Mouse (Mus musculus) splenic B cell, adult 2 months (primary cell): ENCODE results near the gene Tango6.
A peak's percentile ranks its signal among the peaks of the same experiment; 100 is the strongest.

Source experiments
- DNase-seq: peaks from one replicate; pipeline ENCODE4 v3.0.0-alpha.2; 2011; ENCODE audit warnings: low read depth, low spot score
- H3K27me3 ChIP-seq: 2 replicates; pipeline ENCODE4 v1.6.1; 2012; ENCODE audit warnings: mild to moderate bottlenecking, low read length, moderate library complexity, mixed read lengths; ENCODE audit not compliant: control insufficient read depth, poor library complexity, insufficient read depth, severe bottlenecking
- H3K36me3 ChIP-seq: 2 replicates; pipeline ENCODE4 v1.6.1; 2012; ENCODE audit warnings: mild to moderate bottlenecking, low read length, moderate library complexity, mixed read lengths; ENCODE audit not compliant: control insufficient read depth, poor library complexity, insufficient read depth, severe bottlenecking

Gene Tango6

DNA sequence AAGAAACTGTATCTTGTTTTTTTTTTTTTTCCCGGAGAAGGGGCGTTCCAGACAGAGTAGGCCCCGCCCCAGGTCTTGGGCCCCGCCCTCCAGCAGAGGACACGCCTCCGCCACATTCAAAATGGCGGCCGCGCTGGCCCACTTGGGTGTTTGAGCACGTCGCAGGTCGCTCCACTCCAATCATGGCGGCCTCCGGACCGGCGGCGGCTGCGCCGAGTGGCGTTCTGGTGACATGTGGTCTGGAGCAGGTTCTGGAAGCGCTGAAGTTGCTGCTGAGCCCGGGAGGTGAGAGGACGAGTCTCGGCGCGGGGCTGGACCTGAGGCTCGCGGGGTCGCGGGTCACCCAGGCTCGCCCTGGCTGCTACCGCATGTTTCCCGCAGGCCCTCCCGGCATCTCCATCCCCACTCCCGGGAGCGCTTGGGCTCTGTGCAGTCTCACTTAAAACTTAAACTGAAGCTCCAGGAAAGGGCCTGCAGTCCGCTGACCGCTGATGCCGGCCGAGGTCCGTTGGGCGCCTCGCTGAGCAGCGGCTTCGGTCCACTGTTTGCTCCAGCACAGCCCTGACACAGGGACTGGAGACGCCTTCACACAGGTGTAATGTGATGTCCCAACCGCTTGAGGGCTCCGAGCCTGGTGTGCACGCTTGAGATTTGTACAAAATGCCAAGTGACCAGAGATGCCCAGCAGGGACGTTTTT, at the start of gene Tango6:
Gene Tango6 (plus strand): TSS at position 98 of the 698 bp plus-strand sequence.
- Histone ChIP-seq H3K27me3 (no peaks in the 10 kb centered on the region), H3K36me3 (no peaks in the 10 kb centered on the region)
- DNase-seq: peak; percentile 89

DNA sequence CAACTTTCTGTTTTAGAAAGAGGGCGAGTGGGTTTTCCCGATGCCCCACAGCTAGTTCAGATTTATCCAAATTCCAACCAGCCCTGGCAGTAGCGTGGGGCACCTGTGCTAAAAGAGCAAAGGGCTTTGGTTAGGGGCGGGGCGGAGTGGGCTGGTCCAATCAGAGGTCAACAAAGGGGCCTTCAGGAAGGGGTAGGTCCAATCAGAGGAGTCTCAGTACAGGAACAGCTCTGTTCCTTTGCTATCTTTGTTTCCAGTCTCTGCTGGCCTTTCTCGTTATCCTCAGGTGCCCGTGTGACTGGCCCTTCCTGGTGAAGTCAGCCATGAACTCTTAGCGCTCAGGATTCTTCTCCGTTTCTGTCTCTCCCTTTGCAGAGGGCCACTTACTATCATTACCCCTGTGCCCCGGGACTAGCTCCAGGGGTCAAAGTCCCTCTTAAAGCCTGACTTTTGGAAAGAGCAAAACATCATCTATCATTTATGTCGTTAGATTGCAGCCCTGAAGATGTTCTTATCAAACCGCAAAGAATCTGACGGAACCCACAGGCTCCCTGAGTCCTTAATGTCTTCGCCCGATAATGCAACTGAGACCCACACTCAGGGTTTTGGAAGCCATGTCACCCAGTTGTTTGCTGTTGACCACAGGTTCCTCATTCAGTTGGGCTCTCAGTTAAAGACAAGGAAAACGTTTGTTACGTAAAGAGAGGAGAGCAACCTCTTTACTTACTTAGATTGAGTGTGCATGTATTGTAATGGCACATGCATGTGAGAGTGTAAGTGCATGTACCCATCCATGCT, 49.3 kb upstream of the Tango6 start:
- H3K36me3 ChIP-seq: no peaks in the 10 kb centered on the region
- no peaks in the 10 kb centered on the region for H3K27me3 ChIP-seq
- DNase-seq: no peak

DNA sequence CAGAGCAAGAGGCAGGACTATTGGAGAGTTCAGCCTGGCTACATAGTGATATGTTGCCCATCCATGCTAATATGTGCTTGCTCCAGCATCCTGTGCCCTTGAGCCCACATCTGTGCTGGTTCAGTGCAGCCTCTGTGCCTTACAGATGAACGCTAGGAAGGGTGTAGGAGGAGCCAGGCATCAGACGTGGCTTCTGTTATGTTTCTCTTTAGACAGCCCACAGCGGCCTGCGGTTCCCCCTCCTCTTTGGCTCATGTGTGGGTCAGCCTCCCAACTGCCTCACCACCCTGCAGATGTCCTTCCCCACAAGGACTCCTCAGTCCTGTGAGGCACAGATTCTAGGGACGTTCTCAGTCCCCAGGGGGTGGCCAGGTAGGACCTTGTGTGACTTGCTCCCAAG, 47.6 kb upstream of the Tango6 start:
- Histone ChIP-seq H3K27me3 (no peaks in the 10 kb centered on the region), H3K36me3 (no peaks in the 10 kb centered on the region)
- no peak for DNase-seq

DNA sequence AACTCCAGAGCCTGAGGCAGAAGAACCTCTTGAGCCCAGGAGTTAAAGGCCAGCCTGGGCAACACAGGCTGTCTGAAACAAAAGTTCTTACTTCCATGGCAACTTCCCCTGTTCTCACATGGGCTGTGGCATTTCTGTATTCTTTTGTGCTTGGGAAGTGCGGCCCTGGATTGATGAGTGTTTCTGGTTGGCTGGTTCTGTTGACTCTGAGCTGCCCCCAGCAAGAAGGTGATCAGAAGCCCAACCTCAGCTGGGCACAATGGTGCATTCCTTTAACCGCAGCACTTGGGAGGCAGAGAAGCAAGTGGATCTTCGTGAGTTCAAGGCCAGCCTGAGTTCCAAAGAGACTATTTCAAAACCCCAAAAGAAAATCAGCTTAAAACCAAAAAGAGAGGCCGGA, 45.4 kb upstream of the Tango6 start:
- H3K27me3 ChIP-seq: no peaks in the 10 kb centered on the region
- no peak for DNase-seq
- no peaks in the 10 kb centered on the region; the same call in 1 of the 2 replicates for H3K36me3 ChIP-seq

DNA sequence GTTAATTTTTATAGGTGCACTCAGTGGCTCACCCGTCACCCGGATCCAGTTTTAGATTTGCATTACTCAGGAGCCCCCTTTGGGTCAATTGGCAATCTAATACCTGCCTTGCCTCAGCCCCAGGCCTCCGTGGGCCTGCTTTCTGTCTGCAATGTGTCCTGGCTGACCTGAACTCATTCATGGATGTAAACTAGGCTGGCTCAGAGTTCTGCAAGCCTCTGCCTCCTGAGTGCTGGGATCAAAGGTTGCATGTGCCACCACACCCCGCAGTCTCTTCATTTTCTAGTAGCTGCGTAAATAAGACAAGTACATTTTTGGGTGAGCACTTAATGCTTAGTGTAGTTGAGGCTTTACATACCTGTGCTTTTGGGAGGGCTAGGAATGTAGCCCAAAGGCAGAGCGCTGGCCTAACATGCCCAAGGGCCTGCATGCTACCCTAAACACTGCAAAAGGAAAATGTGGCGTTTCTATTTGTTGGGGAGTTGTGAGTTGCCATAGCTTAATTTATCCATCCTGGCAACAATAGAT, 44.0 kb upstream of the Tango6 start:
- Histone ChIP-seq H3K36me3 (no peaks in the 10 kb centered on the region; the same call in 1 of the 2 replicates), H3K27me3 (no peaks in the 10 kb centered on the region)
- DNase-seq: no peak

DNA sequence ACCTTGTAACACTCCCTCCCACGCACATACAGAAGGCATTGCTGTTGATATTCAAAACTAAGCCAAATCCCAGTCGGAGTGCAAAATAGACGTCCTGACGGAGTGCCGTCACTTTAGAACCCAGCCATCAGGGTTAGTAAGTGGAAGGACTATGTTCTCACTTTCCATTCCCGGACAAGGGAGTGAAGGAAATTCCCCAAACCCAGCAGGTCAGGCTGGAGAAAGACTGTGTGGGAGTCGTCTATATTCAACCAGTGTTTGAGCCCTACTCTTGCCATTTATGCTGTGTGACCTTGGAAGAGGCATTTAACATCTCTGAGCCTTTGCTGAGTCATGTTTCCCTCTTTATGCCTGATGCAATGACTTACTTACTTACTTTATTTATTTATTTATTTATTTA, 42.7 kb upstream of the Tango6 start:
- Histone ChIP-seq H3K27me3 (no peaks in the 10 kb centered on the region), H3K36me3 (no peaks in the 10 kb centered on the region; the same call in 1 of the 2 replicates)
- no peak for DNase-seq

DNA sequence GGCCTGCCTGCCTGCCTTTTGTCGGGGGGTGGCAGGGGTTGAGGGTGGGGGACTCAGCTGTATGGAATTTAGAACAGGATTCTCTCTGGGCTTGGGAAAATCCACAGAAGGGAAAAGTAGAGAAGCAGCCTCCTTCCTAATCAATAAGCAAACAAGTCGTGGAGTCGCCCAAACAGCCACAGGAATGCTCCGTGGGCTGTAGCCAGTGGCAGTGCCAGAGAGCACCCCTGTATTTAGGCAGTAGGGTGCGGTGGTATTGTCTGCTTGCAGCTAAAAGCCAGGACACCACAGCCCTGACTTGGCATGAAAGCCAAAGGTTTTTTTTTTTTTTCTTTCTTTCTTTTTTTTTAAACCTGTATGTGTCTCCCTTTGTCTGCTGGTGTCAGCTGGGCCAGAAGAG, 41.9 kb upstream of the Tango6 start:
- DNase-seq: no peak
- Histone ChIP-seq H3K27me3 (no peaks in the 10 kb centered on the region), H3K36me3 (no peaks in the 10 kb centered on the region; the same call in 1 of the 2 replicates)

DNA sequence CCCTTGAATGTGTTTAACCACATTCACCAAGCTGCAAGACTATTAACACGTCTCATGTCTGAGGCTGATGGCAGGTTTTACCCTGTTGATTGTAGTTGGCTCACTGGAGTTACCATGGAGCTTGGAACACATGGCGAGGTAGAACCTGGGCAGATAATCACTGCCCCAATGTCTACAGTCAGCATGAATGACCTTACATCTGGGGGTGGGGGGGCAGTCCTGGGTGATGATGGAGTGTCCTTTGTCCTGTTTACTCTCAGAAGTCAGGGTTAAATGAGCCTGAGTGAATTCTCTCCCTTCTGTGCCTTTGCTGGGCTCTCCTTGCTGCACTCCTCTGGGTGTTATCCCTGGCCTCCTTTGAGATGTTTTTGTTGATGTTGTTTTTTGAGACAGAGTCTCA, 40.7 kb upstream of the Tango6 start:
- no peaks in the 10 kb centered on the region; the same call in 1 of the 2 replicates for H3K36me3 ChIP-seq
- no peaks in the 10 kb centered on the region for H3K27me3 ChIP-seq
- DNase-seq: no peak

DNA sequence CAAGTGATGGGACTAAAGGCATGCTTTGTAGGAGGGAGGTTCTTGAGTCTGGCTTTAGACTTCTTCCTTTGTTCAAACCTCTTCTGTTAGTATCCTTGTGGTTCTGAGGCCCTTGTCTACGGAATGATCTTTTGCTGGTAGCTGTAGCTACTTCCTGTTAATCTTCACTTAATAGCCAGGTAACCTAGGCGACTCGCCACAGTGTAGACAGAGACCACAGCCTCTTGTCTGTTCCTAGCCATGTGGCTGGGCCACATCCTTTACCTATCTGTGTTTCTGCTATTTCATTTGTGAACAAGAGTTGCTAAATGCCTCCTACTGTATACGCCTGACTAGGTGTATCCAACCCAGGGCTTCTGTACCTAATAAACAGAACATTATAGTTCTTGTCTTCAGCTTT, 39.8 kb upstream of the Tango6 start:
- H3K27me3 ChIP-seq: no peaks in the 10 kb centered on the region
- no peak for DNase-seq
- H3K36me3 ChIP-seq: no peaks in the 10 kb centered on the region; the same call in 1 of the 2 replicates

DNA sequence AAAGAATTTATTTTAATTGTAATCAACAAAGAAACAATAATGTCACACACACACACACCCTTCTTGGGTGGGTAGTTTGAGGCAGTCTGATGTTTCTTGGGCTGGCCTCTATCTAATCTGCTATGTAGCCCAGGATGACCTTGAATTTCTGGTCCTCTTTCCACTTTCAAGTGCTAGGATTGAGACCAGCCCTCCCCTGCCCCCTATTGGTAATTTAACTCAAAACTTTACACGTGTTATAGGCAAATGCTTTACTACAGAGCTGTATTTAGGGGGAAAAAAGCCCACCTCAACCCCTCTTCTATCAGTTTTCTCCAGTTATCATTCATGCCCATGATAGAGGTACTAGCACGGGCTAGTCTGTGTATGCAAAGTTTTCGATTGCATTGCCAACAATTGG, 37.9 kb upstream of the Tango6 start:
- Histone ChIP-seq H3K36me3 (no peaks in the 10 kb centered on the region; the same call in 1 of the 2 replicates), H3K27me3 (no peaks in the 10 kb centered on the region)
- DNase-seq: no peak

DNA sequence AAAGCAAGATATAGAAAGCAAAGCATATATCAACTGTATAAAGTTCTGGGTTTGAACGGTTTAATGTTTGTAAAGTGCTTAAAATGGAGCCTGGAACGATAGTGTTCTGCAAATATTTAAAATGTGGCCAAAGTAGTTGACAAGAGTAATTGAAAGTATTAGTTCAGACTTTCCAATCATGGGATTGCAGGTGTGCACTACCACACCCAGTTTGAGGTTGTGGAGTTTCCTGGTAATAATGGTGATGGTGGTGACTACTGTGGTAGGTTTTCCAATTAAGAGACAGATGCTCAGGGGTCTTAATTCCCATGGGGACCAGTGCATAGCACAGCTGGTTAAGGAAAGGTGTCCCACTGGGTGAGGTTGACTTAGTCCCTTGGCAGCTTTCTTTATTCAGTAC, 36.7 kb upstream of the Tango6 start:
- no peaks in the 10 kb centered on the region; the same call in 1 of the 2 replicates for H3K36me3 ChIP-seq
- H3K27me3 ChIP-seq: no peaks in the 10 kb centered on the region

DNA sequence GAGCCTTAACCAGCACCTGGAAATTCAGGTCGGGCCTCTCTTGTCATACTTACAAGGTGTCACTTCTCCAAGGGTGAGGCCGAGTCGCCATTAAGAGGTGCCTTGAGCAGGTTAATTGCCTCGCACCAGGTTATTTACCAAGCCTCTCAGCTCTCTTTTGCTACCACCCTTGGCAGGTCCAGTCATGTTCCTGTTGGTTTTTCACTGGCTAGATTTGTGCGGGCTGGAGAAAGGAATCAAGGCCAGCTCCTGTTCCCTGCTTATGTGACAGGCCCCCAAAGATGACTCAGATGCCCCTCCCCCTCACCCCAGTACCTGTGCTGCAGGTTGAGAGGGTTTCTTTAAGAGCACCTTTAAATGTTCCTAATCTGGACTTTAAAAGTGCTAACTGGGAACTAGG, 36.1 kb upstream of the Tango6 start:
- DNase-seq: no peak
- no peaks in the 10 kb centered on the region for H3K27me3 ChIP-seq
- H3K36me3 ChIP-seq: no peaks in the 10 kb centered on the region

More for the DNA sequence above, 36.7 kb upstream of the Tango6 start:
- DNase-seq: no peak

DNA sequence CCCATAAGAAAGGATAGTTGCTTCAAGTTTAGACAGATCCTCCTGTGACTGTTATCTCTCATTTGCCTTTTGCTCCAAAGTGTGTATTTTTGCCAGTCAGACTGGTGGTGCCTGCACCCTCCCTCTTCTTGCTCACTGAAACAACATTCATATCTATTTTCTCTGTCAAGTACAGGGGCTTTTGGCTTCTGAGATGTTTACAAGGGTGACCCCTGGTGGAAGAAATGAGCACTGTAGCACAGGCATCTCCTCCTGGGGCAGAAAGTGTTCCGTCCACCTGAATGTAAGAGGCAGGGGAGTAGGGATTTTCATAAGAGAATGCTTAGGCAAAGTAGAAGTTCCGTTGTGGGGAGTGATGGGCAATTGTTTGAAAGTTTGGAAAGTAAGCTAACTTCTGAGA, 35.5 kb upstream of the Tango6 start:
- H3K27me3 ChIP-seq: no peaks in the 10 kb centered on the region
- no peaks in the 10 kb centered on the region for H3K36me3 ChIP-seq
- peak; percentile 75 for DNase-seq

DNA sequence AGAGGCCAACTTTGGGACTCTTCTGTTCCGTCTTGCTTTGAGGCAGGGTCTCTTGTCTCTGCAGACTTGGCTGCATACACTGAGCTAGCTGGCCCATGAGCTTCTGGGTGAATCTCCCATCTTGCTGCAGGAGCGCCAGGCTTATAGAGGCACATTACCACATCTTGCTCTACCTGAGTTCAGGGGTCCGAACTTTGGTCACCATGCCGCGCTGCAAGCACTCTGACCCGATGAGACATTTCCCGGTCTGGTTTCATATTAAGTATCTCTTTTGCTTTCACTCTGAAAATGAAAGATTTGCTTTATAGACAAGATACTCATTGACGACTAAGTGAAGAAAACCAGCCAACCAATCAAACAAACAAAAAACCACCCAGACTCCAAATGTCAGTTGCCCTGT, 34.4 kb upstream of the Tango6 start:
- Histone ChIP-seq H3K27me3 (no peaks in the 10 kb centered on the region), H3K36me3 (no peaks in the 10 kb centered on the region)
- DNase-seq: no peak

DNA sequence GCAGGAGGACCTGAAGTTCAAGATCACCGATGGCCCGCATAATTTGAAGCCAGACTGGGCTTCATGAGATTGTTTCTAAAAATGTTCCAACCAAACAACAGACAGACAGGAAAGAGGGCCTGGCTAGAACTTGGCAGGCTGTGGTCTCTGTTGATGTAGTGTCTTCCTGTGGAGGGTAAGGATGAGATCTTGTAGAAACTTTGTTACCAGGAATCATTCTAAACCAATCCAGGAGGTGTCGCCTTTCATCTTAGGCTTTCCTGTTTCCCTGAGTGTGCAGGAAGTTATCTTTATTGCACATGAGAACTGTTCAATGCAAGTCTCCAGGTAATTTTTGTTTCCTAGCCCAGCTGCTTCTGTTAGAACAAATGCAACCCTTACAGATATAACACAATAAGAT, 30.9 kb upstream of the Tango6 start:
- no peaks in the 10 kb centered on the region for H3K36me3 ChIP-seq
- DNase-seq: no peak
- no peaks in the 10 kb centered on the region for H3K27me3 ChIP-seq
